Mouse (Mus musculus): ENCODE measurements around the gene Cav1. TPM values are rescaled to one million over a fixed set of nuclear protein-coding genes. Genes with fewer than 3 reads are reported as not detected.

Cav1 gene
- polyA plus RNA-seq, 1 experiment from 2014 or later, result 433 TPM

- Histone ChIP-seq H3K9ac (ENCODE audit: low read length) (no peak overlapping the region), H3K4me3 (replicated peaks; ENCODE audit: low read length) (no peak overlapping the region), H3K27me3 (ENCODE audit: control insufficient read depth, insufficient read depth, low read length) (no peaks in the 10 kb centered on the region), H3K4me2 (ENCODE audit: low read depth, low read length) (no peak overlapping the region), H3K4me1 (ENCODE audit: control insufficient read depth, insufficient read depth, low read length) (no peaks in the 10 kb centered on the region), H3K9me3 (replicated peaks; ENCODE audit: control insufficient read depth, low read length) (no peaks in the 10 kb centered on the region), H3K27ac (ENCODE audit: low read length) (no peak overlapping the region), H3K36me3 (ENCODE audit: control insufficient read depth, insufficient read depth, low read length) (no peaks in the 10 kb centered on the region)
- no peak for ATAC-seq (ENCODE audit: insufficient read depth, low FRiP score)
- 10% methylated on average over 2 of the region's 2 CpGs for WGBS
These were observed 34.3 kb downstream of the Cav1 start for GRCm38 (mm10) chr6:17340406-17340805.

GRCm38 (mm10) chr6:17348011-17348410 is 41.9 kb downstream of the Cav1 start:
- no peaks in the 10 kb centered on the region for H3K9me3 ChIP-seq (replicated peaks; ENCODE audit: control insufficient read depth, low read length)
- no peaks in the 10 kb centered on the region for H3K36me3 ChIP-seq (ENCODE audit: control insufficient read depth, insufficient read depth, low read length)
- no peak for ATAC-seq (ENCODE audit: insufficient read depth, low FRiP score)
- no peak overlapping the region for H3K4me3 ChIP-seq (replicated peaks; ENCODE audit: low read length)
- no peaks in the 10 kb centered on the region for H3K27me3 ChIP-seq (ENCODE audit: control insufficient read depth, insufficient read depth, low read length)
- H3K27ac ChIP-seq (ENCODE audit: low read length), result no peak overlapping the region
- no peak overlapping the region for H3K9ac ChIP-seq (ENCODE audit: low read length)
- no peaks in the 10 kb centered on the region for H3K4me1 ChIP-seq (ENCODE audit: control insufficient read depth, insufficient read depth, low read length)
- H3K4me2 ChIP-seq (ENCODE audit: low read depth, low read length), result no peak overlapping the region
- WGBS, result 78% methylated on average over 3 of the region's 3 CpGs

DNA sequence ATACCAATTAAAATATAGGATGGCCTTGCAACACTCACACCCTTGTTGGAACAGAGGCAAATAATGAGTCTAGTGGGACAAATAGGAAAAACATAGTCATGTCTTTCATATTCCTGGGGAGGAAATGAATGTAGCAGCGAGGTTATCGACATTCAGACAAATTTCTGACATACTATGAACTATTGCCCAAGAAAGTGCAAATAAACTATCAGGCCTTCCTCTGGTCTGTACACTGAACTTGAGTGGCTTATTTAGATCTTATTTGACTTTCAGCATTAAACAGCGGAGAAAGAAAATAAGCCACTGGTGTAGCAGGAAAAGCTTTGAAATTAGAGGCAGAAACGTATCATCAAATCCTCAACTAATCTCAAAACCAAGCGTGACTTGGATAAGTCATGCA is 44.7 kb downstream of the Cav1 start:
- Histone ChIP-seq H3K36me3 (ENCODE audit: control insufficient read depth, insufficient read depth, low read length) (no peaks in the 10 kb centered on the region), H3K4me3 (replicated peaks; ENCODE audit: low read length) (no peak overlapping the region), H3K4me2 (ENCODE audit: low read depth, low read length) (no peak overlapping the region), H3K27me3 (ENCODE audit: control insufficient read depth, insufficient read depth, low read length) (no peaks in the 10 kb centered on the region), H3K9ac (ENCODE audit: low read length) (no peak overlapping the region), H3K4me1 (ENCODE audit: control insufficient read depth, insufficient read depth, low read length) (no peaks in the 10 kb centered on the region), H3K27ac (ENCODE audit: low read length) (no peak overlapping the region), H3K9me3 (replicated peaks; ENCODE audit: control insufficient read depth, low read length) (no peaks in the 10 kb centered on the region)
- no peak for ATAC-seq (ENCODE audit: insufficient read depth, low FRiP score)
- 79% methylated on average over 5 of the region's 5 CpGs for WGBS

GRCm38 (mm10) chr6:17358896-17359690 is 53.0 kb downstream of the Cav1 start:
- Histone ChIP-seq H3K4me1 (ENCODE audit: control insufficient read depth, insufficient read depth, low read length) (no peaks in the 10 kb centered on the region), H3K27ac (ENCODE audit: low read length) (no peak overlapping the region), H3K4me2 (ENCODE audit: low read depth, low read length) (no peak overlapping the region), H3K4me3 (replicated peaks; ENCODE audit: low read length) (no peak overlapping the region), H3K9me3 (replicated peaks; ENCODE audit: control insufficient read depth, low read length) (no peaks in the 10 kb centered on the region), H3K9ac (ENCODE audit: low read length) (no peak overlapping the region), H3K27me3 (ENCODE audit: control insufficient read depth, insufficient read depth, low read length) (no peaks in the 10 kb centered on the region), H3K36me3 (ENCODE audit: control insufficient read depth, insufficient read depth, low read length) (no peaks in the 10 kb centered on the region)
- no peak for ATAC-seq (ENCODE audit: insufficient read depth, low FRiP score)
- 14% methylated on average over 6 of the region's 6 CpGs for WGBS

DNA sequence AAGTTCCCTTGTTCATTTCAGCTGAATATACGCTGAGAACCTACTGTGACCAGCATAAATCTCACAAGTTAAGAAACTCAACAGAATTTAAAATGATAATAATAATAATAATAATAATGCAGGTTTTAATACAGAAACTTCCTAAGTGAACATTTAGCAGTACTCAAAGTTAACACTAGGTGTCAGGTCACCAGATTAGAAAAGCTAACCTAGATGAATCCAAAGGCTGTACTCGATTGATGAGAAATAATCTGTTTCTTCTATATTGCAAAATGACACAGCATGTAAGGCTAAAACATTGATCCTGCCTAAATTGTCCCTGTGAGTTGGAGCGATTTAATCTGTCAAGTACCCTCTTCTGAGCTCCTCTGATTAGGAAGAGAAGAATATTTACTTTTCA is 56.6 kb downstream of the Cav1 start:
- Histone ChIP-seq H3K27ac (ENCODE audit: low read length) (no peak overlapping the region), H3K4me1 (ENCODE audit: control insufficient read depth, insufficient read depth, low read length) (no peaks in the 10 kb centered on the region), H3K36me3 (ENCODE audit: control insufficient read depth, insufficient read depth, low read length) (no peaks in the 10 kb centered on the region), H3K4me2 (ENCODE audit: low read depth, low read length) (no peak overlapping the region), H3K4me3 (replicated peaks; ENCODE audit: low read length) (no peak overlapping the region), H3K9me3 (replicated peaks; ENCODE audit: control insufficient read depth, low read length) (no peaks in the 10 kb centered on the region), H3K27me3 (ENCODE audit: control insufficient read depth, insufficient read depth, low read length) (no peaks in the 10 kb centered on the region), H3K9ac (ENCODE audit: low read length) (no peak overlapping the region)
- WGBS, result 40% methylated on average over 3 of the region's 3 CpGs
- no peak for ATAC-seq (ENCODE audit: insufficient read depth, low FRiP score)

- H3K4me1 ChIP-seq (ENCODE audit: control insufficient read depth, insufficient read depth, low read length), result no peaks in the 10 kb centered on the region
- no peak overlapping the region for H3K4me2 ChIP-seq (ENCODE audit: low read depth, low read length)
- H3K27ac ChIP-seq (ENCODE audit: low read length), result no peak overlapping the region
- no peaks in the 10 kb centered on the region for H3K27me3 ChIP-seq (ENCODE audit: control insufficient read depth, insufficient read depth, low read length)
- ATAC-seq (ENCODE audit: insufficient read depth, low FRiP score), result no peak
- H3K9me3 ChIP-seq (replicated peaks; ENCODE audit: control insufficient read depth, low read length), result no peaks in the 10 kb centered on the region
- no peaks in the 10 kb centered on the region for H3K36me3 ChIP-seq (ENCODE audit: control insufficient read depth, insufficient read depth, low read length)
- H3K4me3 ChIP-seq (replicated peaks; ENCODE audit: low read length), result no peak overlapping the region
- 75% methylated on average over 17 of the region's 17 CpGs for WGBS
- H3K9ac ChIP-seq (ENCODE audit: low read length), result no peak overlapping the region
These were observed 57.5 kb downstream of the Cav1 start for GRCm38 (mm10) chr6:17363446-17364179.

GRCm38 (mm10) chr6:17374326-17374725 is 68.2 kb downstream of the Cav1 start:
- no peak overlapping the region for H3K27ac ChIP-seq (ENCODE audit: low read length)

GRCm38 (mm10) chr6:17377371-17377770 is 71.2 kb downstream of the Cav1 start:
- WGBS, result 50% methylated on average over 2 of the region's 2 CpGs
- H3K27ac ChIP-seq (ENCODE audit: low read length), result no peak overlapping the region
- H3K4me1 ChIP-seq (ENCODE audit: control insufficient read depth, insufficient read depth, low read length), result no peaks in the 10 kb centered on the region
- H3K9ac ChIP-seq (ENCODE audit: low read length), result no peak overlapping the region
- H3K4me2 ChIP-seq (ENCODE audit: low read depth, low read length), result no peak overlapping the region
- no peaks in the 10 kb centered on the region for H3K27me3 ChIP-seq (ENCODE audit: control insufficient read depth, insufficient read depth, low read length)
- H3K4me3 ChIP-seq (replicated peaks; ENCODE audit: low read length), result no peak overlapping the region
- no peaks in the 10 kb centered on the region for H3K36me3 ChIP-seq (ENCODE audit: control insufficient read depth, insufficient read depth, low read length)
- ATAC-seq (ENCODE audit: insufficient read depth, low FRiP score), result no peak
- no peaks in the 10 kb centered on the region for H3K9me3 ChIP-seq (replicated peaks; ENCODE audit: control insufficient read depth, low read length)

More at GRCm38 (mm10) chr6:17374326-17374725, 68.2 kb downstream of the Cav1 start:
- H3K27me3 ChIP-seq (ENCODE audit: control insufficient read depth, insufficient read depth, low read length), result no peaks in the 10 kb centered on the region
- no peak overlapping the region for H3K9ac ChIP-seq (ENCODE audit: low read length)
- 88% methylated on average over 5 of the region's 5 CpGs for WGBS
- no peak overlapping the region for H3K4me3 ChIP-seq (replicated peaks; ENCODE audit: low read length)
- no peaks in the 10 kb centered on the region for H3K9me3 ChIP-seq (replicated peaks; ENCODE audit: control insufficient read depth, low read length)
- H3K36me3 ChIP-seq (ENCODE audit: control insufficient read depth, insufficient read depth, low read length), result no peaks in the 10 kb centered on the region
- no peak for ATAC-seq (ENCODE audit: insufficient read depth, low FRiP score)
- no peaks in the 10 kb centered on the region for H3K4me1 ChIP-seq (ENCODE audit: control insufficient read depth, insufficient read depth, low read length)
- H3K4me2 ChIP-seq (ENCODE audit: low read depth, low read length), result no peak overlapping the region

DNA sequence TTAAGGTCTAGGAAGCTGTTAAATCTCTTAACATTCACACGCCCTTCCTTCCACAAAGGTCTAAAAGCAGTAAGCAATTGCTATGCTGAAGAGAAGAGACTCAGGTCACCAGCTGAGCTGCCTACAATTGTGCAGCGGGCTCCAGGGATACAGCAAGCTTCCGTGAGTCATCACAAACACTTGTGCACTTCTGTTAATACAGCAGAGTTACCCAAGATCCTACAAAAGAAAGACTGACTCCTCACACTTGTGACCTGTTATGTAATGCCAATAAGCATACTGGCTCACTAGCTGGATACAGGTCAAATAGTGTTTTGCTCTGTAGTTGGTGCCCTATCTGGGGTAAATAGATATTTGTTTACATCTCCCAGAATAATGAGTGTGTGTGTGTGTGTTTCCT is 74.0 kb downstream of the Cav1 start:
- no peak overlapping the region for H3K4me3 ChIP-seq (replicated peaks; ENCODE audit: low read length)
- 74% methylated on average over 3 of the region's 3 CpGs for WGBS
- ATAC-seq (ENCODE audit: insufficient read depth, low FRiP score), result no peak
- no peaks in the 10 kb centered on the region for H3K36me3 ChIP-seq (ENCODE audit: control insufficient read depth, insufficient read depth, low read length)
- no peaks in the 10 kb centered on the region for H3K4me1 ChIP-seq (ENCODE audit: control insufficient read depth, insufficient read depth, low read length)
- no peak overlapping the region for H3K27ac ChIP-seq (ENCODE audit: low read length)
- H3K9ac ChIP-seq (ENCODE audit: low read length), result no peak overlapping the region
- H3K9me3 ChIP-seq (replicated peaks; ENCODE audit: control insufficient read depth, low read length), result no peaks in the 10 kb centered on the region
- H3K4me2 ChIP-seq (ENCODE audit: low read depth, low read length), result no peak overlapping the region
- H3K27me3 ChIP-seq (ENCODE audit: control insufficient read depth, insufficient read depth, low read length), result no peaks in the 10 kb centered on the region

All from stomach, embryonic 16.5 days (tissue).